Mouse (Mus musculus): ENCODE measurements around the gene Slc25a22.
"Not testable (repeated sequence)": the region's sequence is repeated elsewhere in the genome, so short reads cannot be mapped to it uniquely, and the experiment has no call there.

GRCm38 (mm10) chr7:141446374-141446773 lies 8.7 kb upstream of the Slc25a22 start:
- TF ChIP-seq POLR2A (IDR thresholded peaks at IDR 0.05; ENCODE audit: low read depth, low read length); CTCF (conservative IDR thresholded peaks at IDR 0.05; ENCODE audit: insufficient read depth, insufficient read length, low read depth, low read length): not testable (repeated sequence)

Measured in kidney, adult 2 months (tissue).